Mouse (Mus musculus): Measurements from ENCODE around the gene Scn4b. TPM values are rescaled to one million over a fixed set of nuclear protein-coding genes. Genes with fewer than 3 reads are reported as not detected.

The Scn4b gene
- polyA plus RNA-seq (2015; fragmentation: Nextera tagmentation; extraction: Ambion mirVana): 0.75 and 1.6 TPM in 2 replicates

- under 1% methylated on average over 72 of the region's 76 CpGs for WGBS
- Histone ChIP-seq H3K9ac (ENCODE audit: low read length) (peak within 1 kb of the TSS; percentile 60), H3K9me3 (replicated peaks; ENCODE audit: control insufficient read depth, low read length) (no peaks in the 10 kb centered on the region), H3K27me3 (ENCODE audit: control insufficient read depth, insufficient read depth, low read length) (peaks cover 55% of the 10 kb centered on the region), H3K27ac (ENCODE audit: low read length) (no peak within 1 kb of the TSS), H3K4me2 (ENCODE audit: low read depth, low read length) (peak within 1 kb of the TSS; percentile 95), H3K4me3 (ENCODE audit: low read length) (peak within 1 kb of the TSS; percentile 62), H3K4me1 (ENCODE audit: control insufficient read depth, insufficient read depth, low read length) (peaks cover 18% of the 10 kb centered on the region), H3K36me3 (ENCODE audit: control insufficient read depth, insufficient read depth) (no peaks in the 10 kb centered on the region)
- 0 out of 2 replicates have a peak, but pooled peaks have one; percentile 17 for ATAC-seq (replicated peaks; ENCODE audit: extremely low read depth, insufficient read depth, low FRiP score)
These were observed at the start of gene Scn4b for GRCm38 (mm10) chr9:45138191-45139032. Gene Scn4b (plus strand): TSS chr9:45138395.

- ATAC-seq (replicated peaks; ENCODE audit: extremely low read depth, insufficient read depth, low FRiP score): no peak
- Histone ChIP-seq H3K4me1 (ENCODE audit: control insufficient read depth, insufficient read depth, low read length) (peaks cover 5% of the 10 kb centered on the region; the same call in 1 of the 2 replicates), H3K36me3 (ENCODE audit: control insufficient read depth, insufficient read depth) (no peaks in the 10 kb centered on the region), H3K27me3 (ENCODE audit: control insufficient read depth, insufficient read depth, low read length) (no peaks in the 10 kb centered on the region; the same call in 1 of the 2 replicates), H3K9ac (ENCODE audit: low read length) (no peak overlapping the region), H3K4me3 (ENCODE audit: low read length) (no peak overlapping the region), H3K9me3 (replicated peaks; ENCODE audit: control insufficient read depth, low read length) (no peaks in the 10 kb centered on the region), H3K27ac (ENCODE audit: low read length) (no peak overlapping the region), H3K4me2 (ENCODE audit: low read depth, low read length) (no peak overlapping the region)
- 65% methylated on average over 3 of the region's 3 CpGs for WGBS
These were observed 47.4 kb upstream of the Scn4b start for GRCm38 (mm10) chr9:45090811-45091210.

- H3K4me1 ChIP-seq (ENCODE audit: control insufficient read depth, insufficient read depth, low read length): peaks cover 5% of the 10 kb centered on the region; the same call in 1 of the 2 replicates
These were observed 45.6 kb upstream of the Scn4b start for GRCm38 (mm10) chr9:45092641-45093040.

GRCm38 (mm10) chr9:45095149-45095937 lies 42.9 kb upstream of the Scn4b start:
- Histone ChIP-seq H3K27me3 (ENCODE audit: control insufficient read depth, insufficient read depth, low read length) (no peaks in the 10 kb centered on the region; the same call in 1 of the 2 replicates), H3K9me3 (replicated peaks; ENCODE audit: control insufficient read depth, low read length) (no peaks in the 10 kb centered on the region), H3K36me3 (ENCODE audit: control insufficient read depth, insufficient read depth) (no peaks in the 10 kb centered on the region), H3K9ac (ENCODE audit: low read length) (no peak overlapping the region), H3K27ac (ENCODE audit: low read length) (no peak overlapping the region), H3K4me2 (ENCODE audit: low read depth, low read length) (no peak overlapping the region), H3K4me3 (ENCODE audit: low read length) (no peak overlapping the region), H3K4me1 (ENCODE audit: control insufficient read depth, insufficient read depth, low read length) (peaks cover 5% of the 10 kb centered on the region; the same call in 1 of the 2 replicates)
- ATAC-seq (replicated peaks; ENCODE audit: extremely low read depth, insufficient read depth, low FRiP score): no peak
- WGBS: 65% methylated on average over 6 of the region's 6 CpGs

More at GRCm38 (mm10) chr9:45092641-45093040, 45.6 kb upstream of the Scn4b start:
- Histone ChIP-seq H3K9ac (ENCODE audit: low read length) (no peak overlapping the region), H3K4me2 (ENCODE audit: low read depth, low read length) (no peak overlapping the region), H3K4me3 (ENCODE audit: low read length) (no peak overlapping the region), H3K27me3 (ENCODE audit: control insufficient read depth, insufficient read depth, low read length) (no peaks in the 10 kb centered on the region; the same call in 1 of the 2 replicates), H3K36me3 (ENCODE audit: control insufficient read depth, insufficient read depth) (no peaks in the 10 kb centered on the region), H3K9me3 (replicated peaks; ENCODE audit: control insufficient read depth, low read length) (no peaks in the 10 kb centered on the region), H3K27ac (ENCODE audit: low read length) (no peak overlapping the region)
- no peak for ATAC-seq (replicated peaks; ENCODE audit: extremely low read depth, insufficient read depth, low FRiP score)
- 46% methylated on average over 4 of the region's 4 CpGs for WGBS

GRCm38 (mm10) chr9:45097877-45098276 lies 40.3 kb upstream of the Scn4b start:
- no peaks in the 10 kb centered on the region for H3K36me3 ChIP-seq (ENCODE audit: control insufficient read depth, insufficient read depth)
- no peaks in the 10 kb centered on the region for H3K27me3 ChIP-seq (ENCODE audit: control insufficient read depth, insufficient read depth, low read length)
- WGBS: 78% methylated on average over 5 of the region's 5 CpGs
- H3K4me3 ChIP-seq (ENCODE audit: low read length): no peak overlapping the region
- ATAC-seq (replicated peaks; ENCODE audit: extremely low read depth, insufficient read depth, low FRiP score): no peak
- no peak overlapping the region for H3K9ac ChIP-seq (ENCODE audit: low read length)
- no peaks in the 10 kb centered on the region; the same call in 1 of the 2 replicates for H3K4me1 ChIP-seq (ENCODE audit: control insufficient read depth, insufficient read depth, low read length)
- no peak overlapping the region for H3K4me2 ChIP-seq (ENCODE audit: low read depth, low read length)
- H3K9me3 ChIP-seq (replicated peaks; ENCODE audit: control insufficient read depth, low read length): no peaks in the 10 kb centered on the region
- no peak overlapping the region for H3K27ac ChIP-seq (ENCODE audit: low read length)

GRCm38 (mm10) chr9:45098426-45098825 lies 39.8 kb upstream of the Scn4b start:
- Histone ChIP-seq H3K9ac (ENCODE audit: low read length) (no peak overlapping the region), H3K4me2 (ENCODE audit: low read depth, low read length) (no peak overlapping the region), H3K36me3 (ENCODE audit: control insufficient read depth, insufficient read depth) (no peaks in the 10 kb centered on the region), H3K27me3 (ENCODE audit: control insufficient read depth, insufficient read depth, low read length) (no peaks in the 10 kb centered on the region), H3K4me3 (ENCODE audit: low read length) (no peak overlapping the region), H3K27ac (ENCODE audit: low read length) (no peak overlapping the region), H3K4me1 (ENCODE audit: control insufficient read depth, insufficient read depth, low read length) (peaks cover 5% of the 10 kb centered on the region), H3K9me3 (replicated peaks; ENCODE audit: control insufficient read depth, low read length) (no peaks in the 10 kb centered on the region)
- no peak for ATAC-seq (replicated peaks; ENCODE audit: extremely low read depth, insufficient read depth, low FRiP score)
- 36% methylated on average over 3 of the region's 3 CpGs for WGBS

- H3K9ac ChIP-seq (ENCODE audit: low read length): no peak overlapping the region
- H3K9me3 ChIP-seq (replicated peaks; ENCODE audit: control insufficient read depth, low read length): no peaks in the 10 kb centered on the region
- no peak overlapping the region for H3K4me3 ChIP-seq (ENCODE audit: low read length)
- no peak overlapping the region for H3K27ac ChIP-seq (ENCODE audit: low read length)
- H3K4me1 ChIP-seq (ENCODE audit: control insufficient read depth, insufficient read depth, low read length): peaks cover 8% of the 10 kb centered on the region
- H3K4me2 ChIP-seq (ENCODE audit: low read depth, low read length): no peak overlapping the region
- no peaks in the 10 kb centered on the region for H3K36me3 ChIP-seq (ENCODE audit: control insufficient read depth, insufficient read depth)
- 90% methylated on average over 1 of the region's 1 CpGs for WGBS
- no peaks in the 10 kb centered on the region for H3K27me3 ChIP-seq (ENCODE audit: control insufficient read depth, insufficient read depth, low read length)
- ATAC-seq (replicated peaks; ENCODE audit: extremely low read depth, insufficient read depth, low FRiP score): no peak
These were observed 35.7 kb upstream of the Scn4b start for GRCm38 (mm10) chr9:45102528-45102927.

GRCm38 (mm10) chr9:45103211-45103979 lies 34.8 kb upstream of the Scn4b start:
- 24% methylated on average over 11 of the region's 11 CpGs for whole genome bisulfite sequencing
- no peak overlapping the region for H3K4me2 ChIP-seq (ENCODE audit: low read depth, low read length)
- no peak overlapping the region for H3K27ac ChIP-seq (ENCODE audit: low read length)

More at GRCm38 (mm10) chr9:45103211-45103979, 34.8 kb upstream of the Scn4b start:
- no peak for ATAC-seq (replicated peaks; ENCODE audit: extremely low read depth, insufficient read depth, low FRiP score)
- H3K27me3 ChIP-seq (ENCODE audit: control insufficient read depth, insufficient read depth, low read length): no peaks in the 10 kb centered on the region
- peaks cover 8% of the 10 kb centered on the region for H3K4me1 ChIP-seq (ENCODE audit: control insufficient read depth, insufficient read depth, low read length)
- no peaks in the 10 kb centered on the region for H3K9me3 ChIP-seq (replicated peaks; ENCODE audit: control insufficient read depth, low read length)
- no peak overlapping the region for H3K9ac ChIP-seq (ENCODE audit: low read length)
- no peaks in the 10 kb centered on the region for H3K36me3 ChIP-seq (ENCODE audit: control insufficient read depth, insufficient read depth)
- no peak overlapping the region for H3K4me3 ChIP-seq (ENCODE audit: low read length)
